Mouse (Mus musculus) spleen, embryonic (tissue): ENCODE results near the gene Rif1.

Experiments
- CTCF ChIA-PET: fragments of 350-600 bp; sonication (Branson Sonifier 250); formaldehyde crosslinking; loops from one replicate; lab custom pipeline; 2022; lab: Charles Lee

Gene Rif1

DNA sequence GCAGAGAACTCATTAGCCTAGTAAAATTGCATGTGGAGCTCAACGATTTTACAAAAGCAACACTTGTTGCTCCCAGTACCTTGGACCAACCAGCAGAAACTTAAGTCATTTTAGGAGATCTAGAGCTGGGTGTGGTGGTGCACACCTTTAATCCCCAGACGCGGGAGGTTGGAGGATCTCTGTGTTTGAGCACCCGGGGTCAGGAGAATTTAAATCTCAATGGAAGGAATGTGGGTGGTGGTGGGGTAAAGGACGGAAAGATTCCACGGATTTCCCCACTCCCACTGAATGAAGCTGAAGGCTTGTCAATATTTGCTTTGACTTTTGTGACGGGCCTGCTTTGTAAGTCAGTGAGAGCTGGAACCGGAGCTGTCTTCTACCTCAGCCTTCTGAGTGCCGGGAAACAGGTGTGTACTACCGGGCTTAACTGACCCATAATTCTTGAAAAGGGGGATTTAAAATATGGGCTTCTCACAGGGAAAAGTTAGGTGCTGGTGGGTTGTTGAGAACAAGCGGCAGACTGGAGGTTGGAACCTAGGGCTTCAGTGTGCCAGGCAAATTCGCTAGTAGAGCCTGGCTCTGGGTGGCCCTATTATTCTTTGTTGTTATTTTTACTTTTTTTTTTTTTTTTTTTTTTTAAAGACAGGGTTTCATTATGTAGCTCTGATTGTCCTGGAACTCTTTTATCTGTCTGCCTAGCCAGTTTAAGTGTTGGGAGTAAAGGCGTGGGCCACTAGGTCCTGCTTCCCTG, 1.2 kb upstream of the Rif1 start:
- CTCF ChIA-PET = no interaction called here

DNA sequence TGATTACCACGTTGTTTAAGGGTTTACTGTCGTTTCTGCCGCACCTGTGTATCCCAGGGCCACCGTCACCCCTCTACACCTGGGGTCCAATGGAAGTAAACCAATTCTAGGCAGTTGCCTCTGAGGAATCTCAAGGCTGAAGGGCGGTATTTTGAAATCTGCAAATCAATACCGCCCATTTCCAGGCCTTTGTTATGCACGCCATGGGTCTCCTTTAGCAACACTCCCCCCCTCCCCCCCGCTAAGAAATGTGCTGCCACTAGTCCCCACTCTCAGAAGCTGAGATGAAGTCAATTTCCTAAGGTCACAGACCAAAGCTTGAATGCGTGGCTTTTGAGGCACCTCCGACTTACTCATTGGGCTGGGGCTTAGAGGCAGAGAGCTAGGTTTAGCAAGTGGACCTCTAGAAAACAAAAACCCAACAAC, 554 bp upstream of the Rif1 start:
- CTCF ChIA-PET = no interaction called here

DNA sequence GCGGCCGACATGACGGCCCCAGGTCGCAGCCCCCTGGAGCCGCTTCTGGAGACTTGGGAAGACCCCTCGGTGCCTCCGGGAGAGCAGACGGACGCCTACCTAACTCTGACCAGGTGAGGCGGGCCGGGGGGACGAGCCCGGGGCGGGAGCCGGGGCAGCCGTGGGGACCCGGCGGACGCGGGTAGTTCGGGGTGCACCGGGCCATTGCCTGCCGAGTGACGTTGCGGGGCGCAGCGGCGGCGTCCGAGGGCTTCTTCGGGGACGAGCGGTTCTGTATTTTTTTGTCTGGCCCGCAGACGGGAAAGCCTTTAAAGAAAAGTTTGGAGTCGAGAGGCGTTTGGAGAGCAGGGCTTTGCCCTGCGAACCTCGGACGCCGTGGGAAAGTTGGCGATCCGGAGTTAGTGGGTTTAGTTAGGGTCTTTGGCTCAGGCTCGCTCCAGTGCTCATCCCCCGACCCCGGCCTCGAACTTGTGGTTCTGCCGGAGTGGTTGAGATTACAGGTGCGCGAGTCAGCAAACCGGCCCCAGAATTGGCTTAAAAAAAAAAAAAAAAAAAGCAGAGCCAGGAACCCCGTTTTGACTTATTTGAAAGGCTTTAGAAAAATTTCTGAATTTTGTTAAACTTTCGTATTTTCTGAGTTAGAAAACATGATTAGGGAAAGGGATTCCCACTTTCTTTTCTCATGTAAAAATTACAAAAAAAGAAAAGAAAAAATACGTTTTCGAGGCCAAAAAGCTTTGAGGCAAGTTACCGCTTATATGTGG, 691 bp downstream of the Rif1 start:
- CTCF ChIA-PET = interaction anchor here (0.7 kb wide), 1 partner anchor 83 kb away, joined by 8 read pairs; no protein-coding TSS in a partner anchor

DNA sequence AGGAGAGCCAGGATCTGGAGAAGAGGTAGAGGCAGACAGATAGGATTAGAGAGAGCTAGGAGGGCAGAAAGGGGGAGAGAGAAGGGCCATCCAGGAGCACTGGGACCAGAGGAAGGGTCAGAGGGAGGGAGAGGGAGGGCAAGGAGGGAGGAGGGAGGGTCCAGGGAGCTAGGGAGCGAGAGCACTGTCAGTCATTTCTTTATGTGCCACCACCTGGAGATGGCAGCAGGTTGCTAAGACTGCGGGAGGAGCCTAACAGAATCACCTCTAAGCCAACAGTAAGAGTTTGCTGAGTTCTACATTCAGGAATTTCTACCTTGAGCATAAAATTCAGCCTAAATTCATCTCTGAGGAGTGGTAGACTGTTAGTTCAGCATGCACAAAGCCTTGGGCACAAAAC, 6.0 kb downstream of the Rif1 start:
- CTCF ChIA-PET = no interaction called here

DNA sequence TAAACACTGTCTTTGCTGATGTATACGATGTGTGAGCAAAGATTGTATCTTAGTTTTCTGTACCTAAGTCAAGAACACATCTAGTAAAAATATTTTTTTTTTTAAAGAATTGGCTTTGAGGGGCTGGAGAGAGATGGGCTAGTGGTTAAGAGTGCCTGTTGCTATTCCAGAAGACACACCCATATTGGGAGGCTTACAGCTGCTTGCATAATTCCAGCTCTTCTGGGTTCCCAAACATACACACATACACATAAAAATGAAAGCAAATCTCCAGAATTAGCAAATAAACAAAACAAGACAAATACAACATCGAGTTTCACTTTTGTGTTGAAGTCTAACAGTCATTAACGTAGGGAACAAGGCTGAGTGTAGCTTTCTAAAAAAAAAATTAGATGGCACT, 11.4 kb downstream of the Rif1 start:
- CTCF ChIA-PET = no interaction called here

DNA sequence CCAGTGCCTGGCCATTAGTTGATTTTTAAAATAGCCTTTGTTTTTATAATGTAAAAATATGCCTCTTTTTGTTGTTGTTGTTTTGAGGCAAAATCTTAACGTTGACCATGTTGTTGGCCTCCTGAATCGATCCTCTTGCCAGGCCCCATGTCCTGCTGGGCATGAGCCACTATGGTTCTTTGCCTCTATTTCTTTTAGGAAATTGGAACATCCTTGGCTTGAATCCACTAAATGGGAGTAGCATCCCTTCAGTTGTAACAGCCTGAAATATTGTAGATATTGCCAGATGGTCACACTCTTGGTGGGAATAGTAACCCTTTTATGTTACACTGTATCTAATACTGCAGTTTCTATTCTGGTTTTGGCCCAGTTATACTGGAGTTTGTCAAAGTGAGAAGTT, 11.9 kb downstream of the Rif1 start:
- CTCF ChIA-PET = interaction anchor here (0.7 kb wide), 1 partner anchor 1087 kb away, joined by 3 read pairs; no protein-coding TSS in a partner anchor

DNA sequence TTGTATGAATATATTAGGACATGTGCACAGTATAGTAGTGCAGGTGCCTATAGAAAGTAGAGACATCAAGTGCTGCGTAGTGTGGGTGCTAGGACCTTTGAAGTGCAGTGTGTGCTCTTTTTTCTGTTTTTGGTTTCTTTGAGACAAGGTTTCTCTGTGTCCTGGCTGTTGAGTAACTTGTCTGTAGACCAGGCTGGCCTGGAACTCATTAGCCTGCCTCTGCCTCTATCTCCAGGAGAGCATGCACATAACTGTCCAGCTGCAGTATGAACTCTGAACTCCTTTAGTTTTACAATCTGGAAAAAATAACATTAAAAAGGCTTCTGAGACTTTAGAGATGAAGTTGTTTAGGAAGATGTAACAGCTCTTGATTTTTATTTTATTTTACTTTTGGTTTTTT, 41.5 kb downstream of the Rif1 start:
- CTCF ChIA-PET = no interaction called here

DNA sequence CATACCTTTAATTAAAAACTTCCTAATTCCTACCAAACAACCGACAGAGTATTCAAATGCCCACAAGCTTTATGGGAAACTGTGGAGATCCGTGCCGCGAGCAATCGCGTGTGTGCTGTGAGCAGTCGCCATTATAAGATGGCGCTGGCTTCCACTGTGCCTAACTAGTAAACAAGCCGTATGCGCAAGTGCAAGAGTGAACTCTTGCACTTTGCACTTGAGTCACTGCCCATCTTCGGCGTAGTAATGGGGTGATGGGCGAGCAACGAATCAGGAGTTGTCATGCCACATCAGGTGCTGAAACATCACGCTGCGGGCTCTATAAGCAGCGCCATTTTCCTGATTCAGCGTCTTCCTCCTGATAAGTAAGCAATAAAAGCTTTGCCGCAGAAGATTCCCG, 58.7 kb downstream of the Rif1 start:
- CTCF ChIA-PET = interaction anchor here (0.7 kb wide), 1 partner anchor 70 kb away, joined by 3 read pairs; no protein-coding TSS in a partner anchor

DNA sequence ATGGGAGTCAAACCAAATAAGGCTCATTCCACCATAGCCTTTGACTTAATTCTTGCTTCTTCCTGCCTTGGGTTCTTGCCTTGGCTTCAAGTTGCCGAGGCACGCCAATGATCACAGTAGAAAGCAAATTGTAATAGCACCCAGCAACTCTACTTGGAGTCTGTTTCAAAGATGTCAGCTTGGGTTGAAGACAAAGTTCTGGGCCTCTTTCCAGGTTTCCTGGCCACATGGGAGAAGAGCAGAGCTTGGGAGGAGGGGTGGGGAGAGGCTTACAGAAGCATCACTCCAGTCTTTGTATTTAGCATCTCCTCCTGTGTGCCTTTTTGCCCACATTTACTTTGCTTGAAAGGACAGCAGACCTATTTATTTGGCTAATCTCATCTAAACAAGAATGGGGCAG, 60.7 kb downstream of the Rif1 start:
- CTCF ChIA-PET = no interaction called here

DNA sequence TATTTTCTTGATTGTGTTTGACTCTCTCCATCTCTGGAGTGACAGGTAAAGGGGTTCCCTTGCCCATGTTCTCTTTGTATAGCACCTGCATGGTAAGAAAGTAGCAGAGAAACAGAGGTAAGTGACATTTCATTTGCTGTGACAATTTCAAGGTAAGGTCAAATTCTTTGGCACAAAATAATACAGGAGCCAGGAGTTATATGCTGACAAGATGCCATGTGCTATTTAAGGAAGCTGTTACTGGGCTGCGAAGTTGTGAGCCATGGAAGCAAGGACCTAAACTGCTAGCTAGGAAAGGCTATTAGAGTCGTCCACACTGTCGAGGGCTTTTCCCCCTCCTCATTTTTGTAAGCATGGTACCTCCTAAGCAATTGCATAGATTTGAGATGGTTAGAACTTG, 80.4 kb downstream of the Rif1 start:
- CTCF ChIA-PET = no interaction called here

DNA sequence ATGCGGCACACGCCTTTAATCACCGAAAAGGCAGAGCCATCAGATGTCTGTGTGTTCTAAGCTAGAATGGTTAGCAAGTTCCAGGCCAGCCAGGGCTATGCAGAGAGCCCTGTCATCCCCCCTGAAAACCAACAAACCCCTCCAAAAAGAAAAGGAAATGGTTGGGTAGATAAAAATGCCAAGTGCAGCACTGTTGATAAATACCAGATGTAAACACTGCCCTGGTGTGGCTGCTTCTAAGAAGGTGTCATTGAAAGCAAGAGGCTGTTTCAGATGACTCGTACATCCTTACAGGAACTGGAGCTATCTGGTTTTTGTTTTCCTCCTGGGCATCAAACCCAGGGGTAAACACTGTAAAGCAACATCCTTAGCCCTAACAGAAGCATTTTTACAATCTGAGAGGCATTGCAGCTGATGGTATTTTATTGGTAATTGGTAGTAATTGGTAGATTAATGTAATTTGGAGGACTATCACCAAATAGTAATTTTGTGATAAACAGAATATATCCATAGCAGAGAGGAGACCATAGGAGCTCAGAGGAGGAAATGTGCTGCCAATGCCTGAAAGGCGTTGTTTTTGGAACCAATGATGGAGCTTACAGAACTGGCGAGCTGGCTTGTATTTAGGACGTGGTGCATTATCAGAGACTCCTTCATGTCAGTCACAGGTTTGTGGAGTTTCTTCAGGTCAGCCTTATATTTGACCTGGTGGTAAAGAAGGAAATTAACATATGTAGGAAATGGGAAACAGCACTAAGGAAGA, 96.8 kb downstream of the Rif1 start:
- CTCF ChIA-PET = no interaction called here
